Mouse (Mus musculus) lung, postnatal 14 days (tissue): ENCODE results near the gene Ppard.

Experiments used
- DNase-seq: peaks from one replicate; pipeline ENCODE4 v3.0.0; 2021

The Ppard gene

GRCm38 (mm10) chr17:28258325-28258724 lies 25.8 kb downstream of the Ppard start:
- DNase-seq, result no peak

DNA sequence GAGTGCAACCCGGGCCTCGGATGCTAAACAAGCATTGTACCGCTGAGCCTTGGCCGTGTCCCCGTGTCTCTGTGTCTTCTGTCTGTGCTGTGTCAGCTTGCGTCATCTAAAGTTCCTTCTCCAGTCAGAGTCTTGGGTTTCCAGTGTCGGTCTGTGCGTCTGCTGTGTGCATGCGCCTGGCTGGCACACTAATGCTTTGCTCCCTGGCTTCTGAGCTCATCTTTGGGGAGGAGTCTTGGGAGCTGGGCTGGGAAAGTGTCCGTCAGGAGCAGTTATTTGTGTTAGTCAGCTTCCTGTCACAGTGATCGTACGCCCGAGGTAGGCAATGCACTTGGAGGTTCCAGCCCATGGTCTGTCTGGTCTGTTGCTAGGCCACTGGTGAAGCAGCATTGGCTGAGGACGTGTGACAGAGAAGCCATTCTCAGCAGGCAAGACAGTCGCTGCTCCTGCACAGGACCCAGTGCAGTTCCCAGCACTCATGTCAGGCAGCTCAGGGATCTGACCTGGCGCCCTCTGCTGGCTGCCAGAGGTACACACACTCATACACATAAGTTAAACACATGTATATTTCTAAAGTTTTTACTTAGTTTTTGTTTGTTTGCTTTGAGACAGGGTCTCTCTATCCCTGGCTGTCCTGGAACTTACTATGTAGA lies 27.5 kb downstream of the Ppard start:
- no peak for DNase-seq

DNA sequence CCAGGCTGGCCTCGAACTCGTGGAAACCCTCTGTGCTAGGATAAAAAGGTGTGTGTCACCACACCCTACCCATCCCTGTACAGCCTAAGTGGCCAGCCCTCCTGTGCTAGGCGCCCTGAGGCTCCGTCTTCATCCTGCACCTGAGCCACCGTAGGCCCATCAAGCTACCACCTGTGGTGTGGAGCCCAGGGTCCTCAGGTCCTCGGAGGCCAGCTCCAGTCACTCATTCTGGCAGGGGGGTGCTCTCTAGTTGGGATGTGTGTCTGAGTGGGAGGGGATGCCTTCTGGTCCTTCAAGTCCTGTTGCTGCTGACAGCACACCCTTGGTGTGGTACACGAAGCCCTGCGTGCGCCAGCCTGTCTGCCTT lies 28.0 kb downstream of the Ppard start:
- no peak for DNase-seq

GRCm38 (mm10) chr17:28261795-28262194 lies 29.3 kb downstream of the Ppard start:
- no peak for DNase-seq

- DNase-seq, result no peak
Observed at GRCm38 (mm10) chr17:28263181-28263894, 30.8 kb downstream of the Ppard start.

DNA sequence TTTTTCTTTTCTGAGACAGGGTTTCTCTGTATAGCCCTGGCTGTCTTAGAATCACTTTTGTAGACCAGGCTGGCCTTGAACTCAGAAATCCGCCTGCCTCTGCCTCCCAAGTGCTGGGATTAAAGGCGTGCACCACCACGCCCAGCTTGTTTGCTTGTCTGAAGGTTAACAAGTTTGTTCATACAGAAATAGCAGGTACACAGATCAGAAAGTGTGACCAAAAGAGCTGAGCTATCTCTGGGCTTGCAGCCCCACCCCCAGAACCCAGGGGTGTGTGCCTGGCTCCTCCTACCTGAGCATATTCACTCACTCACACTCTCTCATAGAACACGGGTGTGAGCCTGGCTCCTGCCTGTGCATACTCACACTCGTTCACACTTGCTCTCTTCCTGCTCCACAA lies 34.8 kb downstream of the Ppard start:
- DNase-seq, result no peak

GRCm38 (mm10) chr17:28270165-28270564 lies 37.7 kb downstream of the Ppard start:
- DNase-seq, result no peak

GRCm38 (mm10) chr17:28271537-28272266 lies 39.2 kb downstream of the Ppard start:
- no peak for DNase-seq

- DNase-seq, result no peak
Observed at GRCm38 (mm10) chr17:28272281-28272680, 39.8 kb downstream of the Ppard start.

DNA sequence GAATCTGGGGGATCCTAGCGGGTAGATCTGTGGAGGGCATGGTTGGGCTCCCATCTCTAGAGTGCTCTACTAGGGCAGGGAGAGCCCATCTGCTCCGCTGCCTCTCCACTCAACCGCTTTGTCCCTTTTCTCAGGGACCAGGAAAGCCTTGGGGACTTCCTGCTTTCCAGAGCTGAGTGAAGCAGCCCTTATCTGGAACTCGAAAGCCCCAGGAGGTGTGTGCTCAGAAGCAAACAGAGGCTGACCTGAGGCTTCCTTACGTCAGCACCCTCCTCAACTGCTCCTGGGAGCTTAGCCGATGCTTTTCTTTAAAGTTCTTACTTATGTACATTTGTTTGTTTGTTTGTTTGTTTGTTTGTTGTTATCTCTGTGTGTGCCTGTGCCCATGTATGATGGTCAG lies 40.3 kb downstream of the Ppard start:
- no peak for DNase-seq

DNA sequence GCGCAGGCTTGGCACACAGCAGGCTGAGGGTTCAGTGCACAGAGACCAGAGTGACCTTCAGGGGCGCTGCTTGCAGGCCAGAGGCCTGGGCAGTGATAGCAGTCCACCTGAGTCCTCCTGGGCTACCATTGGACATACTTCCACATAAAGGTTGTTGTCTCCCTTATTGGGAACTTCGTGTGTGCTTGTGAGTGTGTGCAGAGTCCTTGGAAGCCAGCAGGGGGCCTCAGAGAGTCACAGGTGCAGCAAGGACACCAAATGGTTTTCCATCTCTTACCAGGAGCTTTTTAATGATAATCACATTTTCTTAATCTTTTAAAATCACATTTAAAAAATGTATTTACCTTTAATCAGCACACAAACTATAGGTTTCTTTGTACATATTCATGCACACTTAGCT lies 42.2 kb downstream of the Ppard start:
- DNase-seq, result peak; percentile 41

GRCm38 (mm10) chr17:28277226-28277625 lies 44.7 kb downstream of the Ppard start:
- no peak for DNase-seq

- DNase-seq, result no peak
Observed at GRCm38 (mm10) chr17:28277721-28278120, 45.2 kb downstream of the Ppard start.

DNA sequence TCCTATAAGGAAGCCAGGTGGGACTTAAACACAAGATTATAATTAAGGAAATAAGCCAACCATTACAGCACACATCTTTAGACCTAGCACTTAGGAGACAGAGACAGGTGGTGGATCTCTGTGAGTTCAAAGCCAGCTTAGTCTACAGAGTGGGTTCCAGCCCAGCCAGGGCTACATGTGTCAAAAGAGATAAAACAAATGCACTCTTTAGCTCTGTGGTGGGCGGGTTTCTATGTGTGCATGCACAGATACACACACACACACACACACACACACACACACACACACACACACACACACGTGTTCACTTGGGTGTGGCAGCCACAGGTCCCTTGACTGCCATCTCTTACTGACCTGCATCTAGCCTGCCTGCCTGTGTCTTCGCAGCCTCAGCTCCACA lies 45.7 kb downstream of the Ppard start:
- DNase-seq, result no peak

GRCm38 (mm10) chr17:28279236-28279635 lies 46.7 kb downstream of the Ppard start:
- no peak for DNase-seq

GRCm38 (mm10) chr17:28279780-28280422 lies 47.4 kb downstream of the Ppard start:
- peak; percentile 66 for DNase-seq

- DNase-seq, result no peak
Observed at GRCm38 (mm10) chr17:28280423-28280800, 47.9 kb downstream of the Ppard start.

DNA sequence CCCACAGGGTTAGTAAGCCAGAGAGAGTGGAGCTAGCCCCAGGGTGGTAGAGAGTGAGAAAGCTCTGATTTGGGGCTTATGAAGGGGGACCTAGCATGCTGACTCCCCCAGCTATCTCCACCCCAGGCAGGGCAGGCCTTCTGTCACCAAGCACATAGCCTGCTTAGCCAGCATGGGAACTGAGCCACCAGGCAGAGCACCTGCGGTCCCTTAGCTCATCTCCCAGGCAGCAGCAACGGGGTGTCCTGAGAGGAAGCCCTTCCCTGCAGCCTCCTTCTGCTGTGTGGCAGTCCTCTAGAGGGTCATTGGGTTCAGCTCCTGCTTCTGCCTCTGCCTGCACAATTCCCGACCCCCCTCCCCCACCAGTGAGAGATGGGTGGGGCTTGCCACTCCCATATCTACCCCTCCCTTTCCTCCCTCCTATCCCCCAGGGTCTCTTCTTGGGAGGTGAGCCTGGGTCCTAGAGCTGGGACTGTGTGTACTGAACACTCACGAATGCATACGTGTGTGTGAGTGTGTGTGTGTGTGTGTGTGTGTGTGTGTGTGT lies 48.4 kb downstream of the Ppard start:
- no peak for DNase-seq

GRCm38 (mm10) chr17:28281866-28282441 lies 49.5 kb downstream of the Ppard start:
- no peak for DNase-seq

DNA sequence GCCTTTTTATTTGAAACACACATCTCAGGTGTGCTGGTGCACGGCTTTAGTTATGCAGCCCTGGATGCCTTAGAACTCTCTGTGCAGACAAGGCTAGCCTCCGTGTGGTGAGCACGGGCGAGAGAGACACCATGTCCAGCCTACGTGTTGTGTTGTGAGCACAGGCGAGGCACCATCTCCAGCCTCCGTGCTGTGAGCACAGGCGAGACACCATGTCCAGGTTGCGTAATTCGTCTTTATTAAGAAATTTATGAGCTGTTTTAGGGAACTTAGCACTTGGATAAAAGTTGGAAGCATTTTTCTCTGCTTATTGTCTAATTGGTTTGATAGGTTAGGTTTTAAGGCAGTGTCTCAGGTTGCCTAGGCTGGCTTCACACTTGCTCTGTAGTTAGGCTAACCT lies 50.7 kb downstream of the Ppard start:
- no peak for DNase-seq

DNA sequence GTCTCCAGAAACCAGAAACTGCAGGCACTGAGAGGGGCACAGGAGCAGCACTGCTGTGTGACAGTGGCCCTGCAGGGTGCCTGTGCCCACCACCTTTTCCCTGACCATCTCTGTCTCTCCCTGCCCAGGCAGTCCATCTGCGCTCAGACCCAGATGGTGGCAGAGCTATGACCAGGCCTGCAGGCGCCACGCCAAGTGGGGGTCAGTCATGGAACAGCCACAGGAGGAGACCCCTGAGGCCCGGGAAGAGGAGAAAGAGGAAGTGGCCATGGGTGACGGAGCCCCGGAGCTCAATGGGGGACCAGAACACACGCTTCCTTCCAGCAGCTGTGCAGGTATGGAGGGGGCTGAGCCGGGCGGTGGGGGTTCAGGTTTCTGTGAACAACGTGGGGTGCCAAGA lies 53.6 kb downstream of the Ppard start:
- DNase-seq, result no peak

- DNase-seq, result no peak
Observed at GRCm38 (mm10) chr17:28286964-28287363, 54.5 kb downstream of the Ppard start.

- no peak for DNase-seq
Observed at GRCm38 (mm10) chr17:28287578-28287977, 55.1 kb downstream of the Ppard start.
